In genomic region chrX:133690822-133691221, GRCm38 (mm10) we compare ENCODE assay signal across 9 mouse cellular contexts. TPM values are rescaled to one million over a fixed set of nuclear protein-coding genes. Genes with fewer than 3 reads are reported as not detected.
DNase-seq lines count a peak whose midpoint lies in the region; ATAC-seq and TF ChIP-seq lines count a peak whose summit lies in the region.
"Had no signal": no experiment of that assay in that cellular context is flagged by ENCODE, and none has a peak within 500 bp of the region (broad histone marks: within the 10 kb centered on the region; RNA-seq: fewer than 3 reads in every experiment).

No protein-coding gene starts in this region.

- H3K27me3 ChIP-seq in heart, embryonic 14.5 days (ENCODE audit: control insufficient read depth, insufficient read depth, low read length): peaks cover 25% of the 10 kb centered on the region
- H3K27me3 ChIP-seq in embryonic facial prominence, embryonic 11.5 days (ENCODE audit: control insufficient read depth, insufficient read depth, low read length): peaks cover 1% of the 10 kb centered on the region; the same call in 1 of the 2 replicates
- H3K27me3 ChIP-seq in hindbrain, embryonic 16.5 days (replicated peaks; ENCODE audit: control insufficient read depth, insufficient read depth, low read length): no peaks in the 10 kb centered on the region
- H3K27me3 ChIP-seq in myocyte (ENCODE audit: control insufficient read depth, insufficient read depth, insufficient read length): no peaks in the 10 kb centered on the region

- peak overlapping the region; percentile 88 for H3K4me2 ChIP-seq in heart, embryonic 14.5 days (ENCODE audit: low read length)
- peak overlapping the region; percentile 38 for H3K4me2 ChIP-seq in embryonic facial prominence, embryonic 11.5 days (ENCODE audit: low read depth, low read length)
- H3K4me2 ChIP-seq in hindbrain, embryonic 16.5 days (ENCODE audit: low read length): peak overlapping the region; percentile 71
- H3K4me2 ChIP-seq in myocyte (ENCODE audit: low read depth): peak overlapping the region; percentile 75

- no peaks in the 10 kb centered on the region; a peak in 1 of 4 replicates for H3K4me1 ChIP-seq in heart, embryonic 14.5 days (ENCODE audit: control insufficient read depth in 2 of 2, insufficient read depth in 2 of 2, low read length in 2 of 2)
- no peaks in the 10 kb centered on the region for H3K4me1 ChIP-seq in embryonic facial prominence, embryonic 11.5 days (ENCODE audit: control insufficient read depth, insufficient read depth, low read length)
- H3K4me1 ChIP-seq in hindbrain, embryonic 16.5 days (ENCODE audit: control insufficient read depth, insufficient read depth, low read depth, low read length): no peaks in the 10 kb centered on the region

- no peaks in the 10 kb centered on the region for H3K9me3 ChIP-seq in heart, embryonic 14.5 days (ENCODE audit: control insufficient read depth, low read length)
- H3K9me3 ChIP-seq in embryonic facial prominence, embryonic 11.5 days (replicated peaks; ENCODE audit: control insufficient read depth, low read length): no peaks in the 10 kb centered on the region
- no peaks in the 10 kb centered on the region; the same call in 1 of the 2 replicates for H3K9me3 ChIP-seq in hindbrain, embryonic 16.5 days (ENCODE audit: control insufficient read depth, low read length)

- no peak for DNase-seq in heart, postnatal 4 days
- no peak for DNase-seq in embryonic facial prominence, embryonic 11.5 days (ENCODE audit: low spot score)
- no peak for DNase-seq in frontal cortex, postnatal 36 days (ENCODE audit: low spot score in 2 of 2)
- no peak for DNase-seq in spleen, adult 12 weeks (ENCODE audit: low spot score)
- no peak for DNase-seq in right cerebral cortex, adult 2 months (ENCODE audit: low spot score in 2 of 2)

- no peak overlapping the region for H3K9ac ChIP-seq in heart, embryonic 14.5 days (ENCODE audit: low read length)
- no peak overlapping the region for H3K9ac ChIP-seq in embryonic facial prominence, embryonic 11.5 days (replicated peaks; ENCODE audit: low read length)
- H3K9ac ChIP-seq in hindbrain, embryonic 16.5 days (ENCODE audit: low read depth, low read length): 0 out of 2 replicates have a peak overlapping the region, but pooled peaks have one; percentile 8

- H3ac ChIP-seq in myocyte (ENCODE audit: control insufficient read depth, insufficient read length): no peak overlapping the region

- 12% methylated on average over 11 of the region's 11 CpGs for WGBS in heart, embryonic 14.5 days
- WGBS in embryonic facial prominence, embryonic 11.5 days: 15% methylated on average over 11 of the region's 11 CpGs
- 13% methylated on average over 11 of the region's 11 CpGs for WGBS in hindbrain, embryonic 16.5 days

- no peaks in the 10 kb centered on the region for H3K36me3 ChIP-seq in heart, embryonic 14.5 days (ENCODE audit: control insufficient read depth, insufficient read depth, low read length)
- no peaks in the 10 kb centered on the region for H3K36me3 ChIP-seq in embryonic facial prominence, embryonic 11.5 days (replicated peaks; ENCODE audit: control insufficient read depth, insufficient read depth, low read depth, low read length)
- no peaks in the 10 kb centered on the region for H3K36me3 ChIP-seq in hindbrain, embryonic 16.5 days (ENCODE audit: control insufficient read depth, insufficient read depth, low read length)
- no peaks in the 10 kb centered on the region for H3K36me3 ChIP-seq in myocyte (ENCODE audit: control insufficient read depth, insufficient read depth)

- H3K27ac ChIP-seq in heart, embryonic 14.5 days (replicated peaks in 1 of 2; ENCODE audit: control insufficient read depth in 1 of 2, insufficient read depth in 1 of 2, low read depth in 2 of 2, low read length in 2 of 2): no peak overlapping the region
- no peak overlapping the region for H3K27ac ChIP-seq in embryonic facial prominence, embryonic 11.5 days (replicated peaks; ENCODE audit: low read depth, low read length)
- peak overlapping the region; percentile 26 for H3K27ac ChIP-seq in hindbrain, embryonic 16.5 days (ENCODE audit: low read depth, low read length)

- TF ChIP-seq POLR2A in myocyte (IDR thresholded peaks at IDR 0.05; ENCODE audit: insufficient read length, low read depth): no peak

- peak overlapping the region; percentile 24 to 27 for H3K4me3 ChIP-seq in heart, embryonic 14.5 days (ENCODE audit: control insufficient read depth in 1 of 2, insufficient read depth in 1 of 2, low read depth in 1 of 2, low read length in 2 of 2)
- H3K4me3 ChIP-seq in embryonic facial prominence, embryonic 11.5 days (ENCODE audit: low read depth, low read length): peak overlapping the region; percentile 23
- H3K4me3 ChIP-seq in hindbrain, embryonic 16.5 days (ENCODE audit: low read length): peak overlapping the region; percentile 37
- peak overlapping the region; percentile 65 for H3K4me3 ChIP-seq in myocyte

- ATAC-seq in heart, embryonic 14.5 days (ENCODE audit: insufficient number of reproducible peaks, insufficient read depth, low FRiP score, low read depth): no peak
- no peak for ATAC-seq in embryonic facial prominence, embryonic 11.5 days (replicated peaks; ENCODE audit: insufficient number of reproducible peaks, low FRiP score, low TSS enrichment, low read depth)
- no peak for ATAC-seq in hindbrain, embryonic 16.5 days

- H3K79me2 ChIP-seq in myocyte (ENCODE audit: control insufficient read depth, insufficient read depth): peaks cover 10% of the 10 kb centered on the region

TF ChIP-seq in myocyte, 11 proteins besides CTCF, POLR2A, EP300 and RAD21:
- TF ChIP-seq CEBPB (IDR thresholded peaks at IDR 0.05; ENCODE audit: insufficient read depth, poor library complexity, severe bottlenecking): no peak
- no peak for TF ChIP-seq POLR2AphosphoS2 (IDR thresholded peaks at IDR 0.05; ENCODE audit: insufficient read length, low read depth)
- no peak for TF ChIP-seq TCF12 (IDR thresholded peaks at IDR 0.05; ENCODE audit: insufficient read depth, poor library complexity, severe bottlenecking)
- TF ChIP-seq USF1 (IDR thresholded peaks at IDR 0.05; ENCODE audit: low read depth): no peak
- TF ChIP-seq MAX (IDR thresholded peaks at IDR 0.05; ENCODE audit: low read depth): no peak
- TF ChIP-seq MYOD1 (IDR thresholded peaks at IDR 0.05; ENCODE audit: control insufficient read depth in 1 of 3, insufficient read length in 2 of 3, low read depth in 2 of 3): no peak
- TF ChIP-seq REST (IDR thresholded peaks at IDR 0.05; ENCODE audit: insufficient read depth, insufficient read length): no peak

RNA-seq across cellular contexts. Expression of gene Pcdh19, which starts 2.0 kb away (rescaled TPM):
- polyA plus RNA-seq in heart, embryonic 14.5 days (2014; fragmentation: Nextera tagmentation; extraction: Ambion mirVana): 0.58 and 0.61 TPM in 2 replicates
- 10 to 100 TPM; 16.4 to 16.6 TPM for total RNA-seq in heart, postnatal 4 days (2021)
- 4.7 and 5.2 TPM in 2 replicates for polyA plus RNA-seq in embryonic facial prominence, embryonic 11.5 days (2014; fragmentation: Nextera tagmentation; extraction: Ambion mirVana)
- polyA plus RNA-seq in hindbrain, embryonic 16.5 days (2015; fragmentation: Nextera tagmentation; extraction: Ambion mirVana): 14.6 and 18.8 TPM in 2 replicates
- polyA plus RNA-seq in myocyte (2012; fragmentation: generic; extraction: Trizol): 9.7 TPM
- total RNA-seq: neutrophil, adult 5-6 weeks had no signal

Comparison
In these comparisons a context has a peak if more than half of its experiments do, and no peak if none do; other contexts are left out.
1. H3K4me2 ChIP-seq: peak in every context shown above with its lines; median percentile 88 in heart, embryonic 14.5 days; 75 in myocyte; 71 in hindbrain, embryonic 16.5 days; 38 in embryonic facial prominence, embryonic 11.5 days.